Mouse (Mus musculus) urinary bladder, postnatal 10 days (tissue): ENCODE results near the gene Kctd12.

Experiments
- DNase-seq: peaks from one replicate; pipeline ENCODE4 v3.0.0; 2022; ENCODE audit warnings: low spot score

Gene Kctd12

GRCm38 (mm10) chr14:102962019-102962418 lies 20.4 kb downstream of the Kctd12 start:
- no peak for DNase-seq

GRCm38 (mm10) chr14:102953511-102953910 lies 28.9 kb downstream of the Kctd12 start:
- DNase-seq, result no peak

- DNase-seq, result no peak
These were observed 30.5 kb downstream of the Kctd12 start for GRCm38 (mm10) chr14:102951974-102952373.

DNA sequence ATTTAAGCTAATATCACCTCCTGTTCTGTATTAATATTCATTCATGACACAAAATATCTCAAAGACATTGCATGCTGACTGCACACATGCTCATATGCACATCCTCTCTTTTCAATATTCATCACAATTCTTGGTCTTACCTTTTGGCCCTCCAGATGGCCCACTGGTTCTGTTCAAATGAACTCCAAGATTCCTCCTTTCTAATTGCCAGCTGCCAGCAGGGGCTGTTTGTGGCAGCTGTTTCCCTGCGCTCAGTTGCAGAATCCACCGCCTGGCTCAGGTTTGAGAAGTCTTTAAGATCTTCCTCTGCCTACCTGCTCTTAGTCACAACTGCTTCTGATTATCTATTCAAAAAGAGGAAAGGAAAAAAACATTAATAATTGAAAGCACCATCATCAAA lies 34.6 kb downstream of the Kctd12 start:
- DNase-seq, result no peak

DNA sequence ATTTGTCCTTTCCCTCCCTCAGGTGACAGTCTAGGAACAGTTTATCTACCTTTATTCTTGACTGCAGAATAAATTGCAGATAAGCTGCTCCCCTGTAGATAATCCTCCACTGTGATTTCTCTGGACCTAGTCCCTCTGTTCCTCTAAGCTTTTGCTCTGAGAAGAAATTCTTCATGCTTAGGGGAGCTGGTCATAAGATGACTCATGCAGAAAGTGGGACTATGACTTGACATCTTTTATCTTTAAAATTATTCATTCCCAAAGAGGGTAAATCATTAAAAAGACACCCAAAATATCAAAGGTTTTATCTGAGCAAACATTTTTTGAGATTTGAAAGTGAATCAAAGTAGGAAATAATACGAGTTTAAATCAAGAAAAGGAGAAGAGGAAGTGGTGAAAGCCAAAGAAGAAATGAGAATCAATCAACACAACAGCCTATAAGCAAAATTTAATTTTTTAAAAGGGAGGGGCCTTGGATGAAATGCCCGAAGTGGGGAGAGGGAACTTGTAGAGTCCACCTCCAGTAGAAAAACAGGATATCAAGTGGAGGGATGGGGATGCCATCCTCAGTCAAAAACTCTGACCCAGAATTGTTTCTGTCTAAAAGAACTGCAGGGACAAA lies 40.1 kb downstream of the Kctd12 start:
- no peak for DNase-seq

DNA sequence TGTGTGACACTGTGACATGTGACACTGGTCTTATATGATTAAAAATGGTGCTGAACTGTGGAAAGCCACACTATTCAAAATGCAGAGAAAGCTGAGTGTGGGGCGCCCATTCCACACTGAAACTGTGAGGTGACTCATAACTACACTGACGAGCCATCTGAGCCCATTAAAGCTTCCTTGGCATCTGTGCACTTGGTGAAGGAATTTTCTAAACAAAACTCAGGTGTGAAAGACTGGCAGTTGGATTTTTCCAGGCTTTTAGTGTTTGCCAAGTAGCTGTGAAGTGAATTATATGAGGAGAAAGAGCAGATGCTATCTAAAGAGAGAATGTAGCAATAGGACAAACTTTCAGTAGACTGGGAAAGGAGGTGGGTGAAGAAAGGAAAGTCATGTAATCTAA lies 47.6 kb downstream of the Kctd12 start:
- DNase-seq, result no peak

- DNase-seq, result no peak
These were observed 51.5 kb downstream of the Kctd12 start for GRCm38 (mm10) chr14:102930933-102931332.

DNA sequence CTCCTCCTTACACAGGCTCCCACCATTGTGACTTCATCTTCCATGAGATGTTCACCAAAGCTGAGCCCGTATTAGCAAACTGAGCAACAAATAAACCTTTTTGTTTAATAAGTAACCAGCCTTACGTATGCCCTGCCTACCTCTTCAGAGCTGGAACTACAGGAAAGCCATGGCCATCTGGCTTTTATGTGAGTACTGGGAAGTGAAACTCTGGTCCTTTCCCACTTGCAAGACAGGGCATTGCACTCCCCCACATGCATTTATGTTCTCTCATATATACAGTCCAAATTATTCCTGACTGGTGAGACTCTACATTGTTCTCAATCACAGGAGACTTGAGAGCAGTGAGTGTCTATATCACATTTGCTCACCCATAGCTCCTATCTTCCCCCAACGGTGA lies 52.9 kb downstream of the Kctd12 start:
- DNase-seq, result no peak

GRCm38 (mm10) chr14:102927847-102928466 lies 54.5 kb downstream of the Kctd12 start:
- DNase-seq, result no peak
